Mouse (Mus musculus) liver, postnatal 0 days (tissue): ENCODE results near the gene Ubr1.

ENCODE experiments used
- CTCF ChIP-seq: sonication (generic); IDR thresholded peaks from 2 replicates; pipeline ENCODE4 v1.5.1; 2016; ENCODE audit warnings: antibody characterized with exemption, low read depth
- EP300 ChIP-seq: IDR thresholded peaks from 2 replicates; pipeline ENCODE4 v1.6.1; 2016; ENCODE audit warnings: antibody characterized with exemption, low read depth, mild to moderate bottlenecking

DNA sequence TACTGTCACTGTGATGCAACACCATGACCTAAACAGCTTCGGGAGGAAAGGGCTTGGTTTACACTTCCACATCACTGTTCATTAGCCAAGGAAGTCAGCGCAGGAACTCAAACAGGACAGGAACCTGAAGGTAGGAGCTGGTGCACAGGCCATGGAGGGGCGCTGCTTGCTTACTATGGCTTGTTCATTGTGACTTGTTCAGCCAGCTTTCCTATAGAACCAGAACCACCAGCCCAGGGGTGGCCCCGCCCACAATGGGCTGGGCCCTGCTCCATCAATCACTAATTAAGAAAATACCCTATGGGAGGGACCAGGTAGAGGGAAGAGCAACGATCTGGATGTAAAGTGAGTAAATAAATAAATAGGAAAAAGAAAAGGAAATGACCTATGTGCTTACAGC is 2.4 kb upstream of the Ubr1 start:
- TF ChIP-seq CTCF, result peak; percentile 40
- TF ChIP-seq EP300, result no peak
